Mouse (Mus musculus): ENCODE measurements around the gene Cyp4f16.
"Not testable (repeated sequence)": the region's sequence is repeated elsewhere in the genome, so short reads cannot be mapped to it uniquely, and the experiment has no call there.

The Cyp4f16 gene

GRCm38 (mm10) chr17:32536051-32536866 lies at the start of gene Cyp4f16:
Gene Cyp4f16 (plus strand): TSS chr17:32536558.
- CTCF ChIA-PET, result not testable (repeated sequence)
- POLR2A ChIA-PET, result interaction anchor here in 1 of 4 experiments (0.7 to 0.8 kb wide), 2 partner anchors 85 to 146 kb away, joined by 3 to 4 read pairs; partner anchors contain the start of gene Cyp4f37

- CTCF ChIA-PET, result interaction anchor here (0.5 to 1.9 kb wide), 14 partner anchors 9 to 389 kb away, joined by 3 to 14 read pairs (median 5); partner anchors contain the start of gene Akap8l (in 1 of the 4)
- POLR2A ChIA-PET, result interaction anchor here (0.6 to 2.2 kb wide), 32 partner anchors 9 to 558 kb away, joined by 3 to 20 read pairs (median 4); partner anchors contain the start of genes Akap8l (in 3 of the 4), Cyp4f17 (in 3 of the 4), Brd4 (in 1 of the 4) and Cyp4f13 (in 1 of the 4)
Observed at GRCm38 (mm10) chr17:32492349-32492980, 43.9 kb upstream of the Cyp4f16 start.

GRCm38 (mm10) chr17:32494601-32495000 lies 41.8 kb upstream of the Cyp4f16 start:
- POLR2A ChIA-PET, result interaction anchor here in 2 of 4 experiments (1.2 to 1.4 kb wide), 2 partner anchors 11 kb away, joined by 3 read pairs; partner anchors contain the start of gene Cyp4f17 (in 1 of the 2)
- CTCF ChIA-PET, result interaction anchor here in 2 of 4 experiments (0.9 to 1.1 kb wide), 3 partner anchors 11 to 144 kb away, joined by 3 read pairs; partner anchors contain the start of genes Akap8l (in 1 of the 2) and Cyp4f17 (in 1 of the 2)

- POLR2A ChIA-PET, result not testable (repeated sequence)
Observed at GRCm38 (mm10) chr17:32500511-32500910, 35.8 kb upstream of the Cyp4f16 start.

GRCm38 (mm10) chr17:32501051-32501450 lies 35.3 kb upstream of the Cyp4f16 start:
- CTCF ChIA-PET, result no interaction called here
- POLR2A ChIA-PET, result no interaction called here

More at GRCm38 (mm10) chr17:32500511-32500910, 35.8 kb upstream of the Cyp4f16 start:
- CTCF ChIA-PET, result not testable (repeated sequence)

GRCm38 (mm10) chr17:32503111-32503510 lies 33.2 kb upstream of the Cyp4f16 start:
- POLR2A ChIA-PET, result interaction anchor here in 3 of 4 experiments (0.6 to 1.9 kb wide), 3 partner anchors 11 to 82 kb away, joined by 3 to 5 read pairs (median 4); no protein-coding TSS in a partner anchor
- CTCF ChIA-PET, result interaction anchor here in 1 of 4 experiments (0.6 kb wide), 1 partner anchor 337 kb away, joined by 6 read pairs; no protein-coding TSS in a partner anchor

- POLR2A ChIA-PET, result interaction anchor here (0.6 to 2.8 kb wide), 43 partner anchors 9 to 1450 kb away, joined by 3 to 20 read pairs (median 4); partner anchors contain the start of genes Akap8l (in 2 of the 4), Ephx3 (in 1 of the 4), Rab11b (in 1 of the 4) and Rps18 (in 1 of the 4)
- CTCF ChIA-PET, result interaction anchor here in 3 of 4 experiments (0.6 to 0.9 kb wide), 6 partner anchors 11 to 425 kb away, joined by 3 to 5 read pairs (median 3); no protein-coding TSS in a partner anchor
Observed at GRCm38 (mm10) chr17:32505851-32506728, 30.3 kb upstream of the Cyp4f16 start, which contains the start of gene Cyp4f17. Gene Cyp4f17 (plus strand): TSS chr17:32506050.

- CTCF ChIA-PET, result no interaction called here
- POLR2A ChIA-PET, result interaction anchor here (0.6 to 2.8 kb wide), 28 partner anchors 9 to 1449 kb away, joined by 3 to 20 read pairs (median 4); partner anchors contain the start of genes Akap8l (in 1 of the 4), Rps18 (in 1 of the 4), Vps52 (in 1 of the 4) and Wiz (in 1 of the 4)
Observed at GRCm38 (mm10) chr17:32506729-32507245, 29.6 kb upstream of the Cyp4f16 start.

GRCm38 (mm10) chr17:32516126-32516525 lies 20.2 kb upstream of the Cyp4f16 start:
- POLR2A ChIA-PET, result no interaction called here

GRCm38 (mm10) chr17:32521981-32522380 lies 14.4 kb upstream of the Cyp4f16 start:
- ChIA-PET POLR2A (interaction anchor here in 3 of 4 experiments (0.8 to 1.8 kb wide), 6 partner anchors 15 to 425 kb away, joined by 3 to 10 read pairs (median 4); partner anchors contain the start of genes Cyp4f17 (in 2 of the 3), Cyp4f13 (in 1 of the 3) and Zfp799 (in 1 of the 3)), CTCF (interaction anchor here in 1 of 4 experiments (1.9 kb wide), 1 partner anchor 30 kb away, joined by 4 read pairs; no protein-coding TSS in a partner anchor)

More at GRCm38 (mm10) chr17:32516126-32516525, 20.2 kb upstream of the Cyp4f16 start:
- CTCF ChIA-PET, result interaction anchor here in 1 of 4 experiments (0.6 kb wide), 1 partner anchor 27 kb away, joined by 3 read pairs; no protein-coding TSS in a partner anchor

- CTCF ChIA-PET, result interaction anchor here in 1 of 4 experiments (1.9 kb wide), 1 partner anchor 30 kb away, joined by 4 read pairs; no protein-coding TSS in a partner anchor
- POLR2A ChIA-PET, result interaction anchor here in 3 of 4 experiments (0.5 to 1.8 kb wide), 6 partner anchors 16 to 779 kb away, joined by 3 to 10 read pairs (median 3); partner anchors contain the start of genes Cyp4f13 (in 1 of the 3) and Cyp4f17 (in 1 of the 3)
Observed at GRCm38 (mm10) chr17:32522386-32522785, 14.0 kb upstream of the Cyp4f16 start.

GRCm38 (mm10) chr17:32522816-32523215 lies 13.5 kb upstream of the Cyp4f16 start:
- ChIA-PET CTCF (interaction anchor here in 1 of 4 experiments (1.9 kb wide), 1 partner anchor 30 kb away, joined by 4 read pairs; no protein-coding TSS in a partner anchor), POLR2A (interaction anchor here in 3 of 4 experiments (0.5 to 1.8 kb wide), 6 partner anchors 16 to 780 kb away, joined by 3 to 10 read pairs (median 3); partner anchors contain the start of genes Cyp4f13 (in 1 of the 3) and Cyp4f17 (in 1 of the 3))

- ChIA-PET POLR2A (interaction anchor here in 1 of 4 experiments (0.6 kb wide), 1 partner anchor 10 kb away, joined by 6 read pairs; no protein-coding TSS in a partner anchor), CTCF (interaction anchor here in 1 of 4 experiments (1.9 kb wide), 1 partner anchor 32 kb away, joined by 4 read pairs; no protein-coding TSS in a partner anchor)
Observed at GRCm38 (mm10) chr17:32523895-32524294, 12.5 kb upstream of the Cyp4f16 start.

- POLR2A ChIA-PET, result interaction anchor here in 2 of 4 experiments (0.7 to 1.3 kb wide), 4 partner anchors 9 to 421 kb away, joined by 3 to 4 read pairs (median 3); partner anchors contain the start of gene Cyp4f13 (in 1 of the 2)
- CTCF ChIA-PET, result interaction anchor here in 1 of 4 experiments (1.1 kb wide), 1 partner anchor 154 kb away, joined by 5 read pairs; no protein-coding TSS in a partner anchor
Observed at GRCm38 (mm10) chr17:32526341-32526740, 10.0 kb upstream of the Cyp4f16 start.

- ChIA-PET CTCF (interaction anchor here in 1 of 4 experiments (0.6 kb wide), 1 partner anchor 1577 kb away, joined by 3 read pairs; no protein-coding TSS in a partner anchor), POLR2A (interaction anchor here in 2 of 4 experiments (1.2 to 1.6 kb wide), 3 partner anchors 14 to 420 kb away, joined by 4 to 10 read pairs (median 4); partner anchors contain the start of genes Cyp4f13 (in 1 of the 2) and Cyp4f17 (in 1 of the 2))
Observed at GRCm38 (mm10) chr17:32527748-32528147, 8.6 kb upstream of the Cyp4f16 start.

Measured in embryonic stem cell, embryonic (primary cell).